Mouse (Mus musculus) frontal cortex, postnatal 14 days (tissue): ENCODE results near the gene Sult2a8.
"Not testable (repeated sequence)": the region's sequence is repeated elsewhere in the genome, so short reads cannot be mapped to it uniquely, and the experiment has no call there.

Experiments used
- DNase-seq, 2 experiments: peaks; one replicate each; pipeline ENCODE4 v3.0.0; 2022; ENCODE audit warnings: low spot score in 2 of 2

Gene Sult2a8

DNA sequence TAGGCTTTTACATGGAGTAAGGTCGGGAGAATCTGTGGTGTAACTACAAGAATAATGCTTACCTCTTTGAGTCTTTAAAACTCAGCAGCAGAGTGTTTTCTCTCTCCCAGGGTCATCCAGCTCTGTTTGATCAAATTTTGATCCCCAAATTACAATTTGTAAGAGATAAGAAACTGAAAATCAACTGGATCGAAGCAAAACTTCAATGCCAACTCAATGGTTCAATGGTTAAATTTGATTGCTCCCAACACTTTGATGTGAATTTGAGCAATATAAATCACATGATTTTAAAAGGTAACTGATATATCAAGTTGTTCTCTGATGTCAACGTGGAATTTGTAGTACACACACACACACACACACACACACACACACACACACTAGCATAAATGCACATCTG is at the start of gene Sult2a8:
Gene Sult2a8, minus strand, starts transcription at position 236 of the 400 bp plus-strand sequence.
- no peak for DNase-seq

DNA sequence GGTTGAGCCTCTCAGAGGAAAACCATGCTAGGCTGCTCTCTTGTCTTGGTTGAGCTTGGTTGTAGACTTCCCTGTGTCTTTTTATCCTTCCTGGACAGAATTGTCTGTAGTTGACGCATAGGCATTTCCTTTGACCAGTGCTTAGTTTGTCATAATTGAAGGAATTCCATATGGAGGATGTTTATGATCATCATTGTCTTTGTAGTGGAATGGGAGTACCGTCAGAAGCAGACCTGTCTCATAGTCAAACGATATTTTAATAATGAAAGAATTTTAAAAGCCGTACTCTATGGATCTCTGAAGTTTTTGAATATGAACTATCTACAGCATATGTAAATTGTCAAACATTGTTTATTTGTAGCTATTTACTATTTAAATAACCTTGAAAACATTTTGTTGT is 47.6 kb upstream of the Sult2a8 start, which contains the start of gene Sult2a7:
Gene Sult2a7, minus strand, starts transcription at position 101 of the 400 bp plus-strand sequence.
- no peak for DNase-seq

DNA sequence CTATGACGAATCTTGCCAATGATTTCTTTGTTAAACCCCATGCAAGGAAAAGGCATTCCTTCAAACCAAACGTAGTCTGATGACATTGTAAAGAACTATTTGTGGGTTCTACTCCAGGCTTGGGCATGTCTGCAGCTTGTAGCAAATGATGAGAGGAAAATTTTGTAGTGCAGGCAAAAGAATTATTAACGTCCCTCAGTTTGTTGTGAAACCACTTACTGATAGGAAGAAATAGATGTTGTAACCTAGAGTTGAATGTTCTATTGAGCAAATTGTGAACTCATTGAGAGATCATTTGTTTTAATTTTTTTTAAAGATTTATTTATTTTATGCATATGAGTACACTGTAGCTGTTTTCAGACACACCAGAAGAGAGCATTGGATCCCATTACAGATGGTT is 46.3 kb upstream of the Sult2a8 start:
- no peak for DNase-seq

DNA sequence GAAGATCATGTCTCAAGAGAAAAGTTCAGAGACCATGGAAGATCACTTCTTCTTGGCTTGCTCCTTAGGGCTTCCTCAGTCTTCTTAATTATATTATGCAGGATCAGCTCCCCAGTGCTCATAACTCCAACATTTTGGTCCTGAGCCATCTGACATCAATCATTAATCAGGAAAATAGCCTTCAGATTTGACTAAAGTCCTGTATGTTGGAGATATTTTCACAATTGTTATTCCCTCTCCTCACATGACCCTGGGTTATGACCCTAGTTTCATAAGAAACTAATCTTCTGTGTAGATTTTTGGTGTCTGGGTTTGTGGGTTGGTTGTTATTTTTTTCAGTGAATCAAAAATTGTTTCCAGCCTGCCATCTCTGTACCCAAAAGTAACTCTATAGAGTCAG is 7.0 kb downstream of the Sult2a8 start:
- no peak for DNase-seq

DNA sequence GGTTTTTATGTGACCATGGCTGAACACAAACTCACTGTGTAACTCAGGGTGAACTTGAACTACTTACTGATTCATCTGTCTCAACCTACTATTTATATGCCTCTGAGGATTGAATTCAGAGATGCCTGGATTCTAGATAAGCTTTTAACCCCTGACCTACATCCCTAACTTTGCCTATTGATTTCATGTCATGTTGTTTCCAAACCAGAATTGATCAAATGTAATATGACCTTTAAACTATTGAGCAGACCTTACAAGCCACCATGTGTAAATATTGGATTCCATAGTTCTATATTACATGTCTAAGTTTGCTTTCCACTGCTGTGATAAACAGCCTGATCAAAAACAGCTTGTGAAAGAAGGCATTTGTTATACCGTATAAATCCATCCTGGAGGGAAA is 8.1 kb downstream of the Sult2a8 start:
- no peak for DNase-seq

DNA sequence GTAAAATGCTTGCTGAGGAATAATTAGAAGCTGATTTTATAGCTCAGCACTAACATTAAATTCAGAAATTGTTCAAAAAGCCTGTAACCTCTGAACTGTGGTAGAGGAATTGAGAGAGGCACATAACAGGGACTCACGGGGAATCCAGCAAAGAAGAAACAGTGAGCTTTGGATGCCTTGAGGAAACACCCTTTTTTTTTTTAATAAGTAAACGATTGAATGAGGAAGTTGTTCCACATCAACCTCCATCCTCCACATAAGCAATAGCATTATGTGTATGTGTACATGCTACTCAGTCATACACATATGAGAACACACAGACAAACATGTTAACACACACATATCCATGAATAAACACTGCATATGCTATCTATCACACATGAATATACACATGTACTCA is 8.5 kb downstream of the Sult2a8 start:
- no peak for DNase-seq

DNA sequence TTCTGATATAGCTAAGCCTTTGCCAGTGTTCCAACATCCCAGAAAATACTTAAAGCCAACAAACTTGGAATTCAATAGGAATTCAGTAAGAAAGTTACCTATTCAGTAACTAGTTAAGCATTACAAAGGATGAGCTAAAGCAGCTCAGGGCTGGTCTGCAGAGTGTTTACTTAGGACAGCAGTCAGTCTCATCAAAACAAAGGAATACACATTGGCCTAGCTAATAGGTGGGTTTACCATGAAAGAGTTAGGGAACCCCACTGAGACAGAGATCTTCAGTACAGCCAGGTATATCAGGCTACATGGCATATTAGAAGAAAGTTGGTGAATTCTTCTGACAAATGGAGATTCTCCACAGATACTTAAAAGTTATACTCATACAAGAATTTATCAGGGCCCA is 47.2 kb downstream of the Sult2a8 start:
- DNase-seq: not testable (repeated sequence)

DNA sequence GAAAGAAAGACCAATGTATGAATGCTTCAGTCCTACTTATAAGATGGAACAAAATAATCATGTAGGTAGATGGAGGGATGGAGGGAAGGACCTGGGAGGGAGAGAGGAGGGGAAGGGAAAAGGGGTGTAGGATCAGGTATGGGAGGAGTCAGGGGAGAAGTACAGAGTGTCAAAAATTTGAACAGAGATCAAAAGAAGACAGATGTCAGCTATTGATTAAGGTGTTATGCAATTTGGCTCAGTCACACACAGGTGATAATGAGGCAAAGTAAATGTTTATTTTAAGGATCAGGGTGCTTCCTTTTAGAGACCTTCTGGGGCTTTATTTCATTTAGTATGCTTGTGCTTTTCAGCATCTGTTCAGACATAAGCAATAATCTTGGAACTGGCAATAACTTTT is 50.1 kb downstream of the Sult2a8 start:
- DNase-seq: no peak
